Mouse (Mus musculus): ENCODE results near the gene Vmn1r1. TPM values are rescaled to one million over a fixed set of nuclear protein-coding genes. Genes with fewer than 3 reads are reported as not detected.
"Not testable (repeated sequence)": the region's sequence is repeated elsewhere in the genome, so short reads cannot be mapped to it uniquely, and the experiment has no call there.

Vmn1r1 gene
- total RNA-seq (2021) = not detected
- long read RNA-seq, experiment 1 = 0 reads
- long read RNA-seq, experiment 2 = 0 reads

GRCm38 (mm10) chr1:182164386-182164785 is at the start of gene Vmn1r1:
Gene Vmn1r1, minus strand, starts transcription at chr1:182164486.
- no peak for DNase-seq (ENCODE audit: low spot score in 2 of 2)

- DNase-seq (ENCODE audit: low spot score in 2 of 2) = no peak
Measured at GRCm38 (mm10) chr1:182210322-182210721, 46.0 kb upstream of the Vmn1r1 start.

DNA sequence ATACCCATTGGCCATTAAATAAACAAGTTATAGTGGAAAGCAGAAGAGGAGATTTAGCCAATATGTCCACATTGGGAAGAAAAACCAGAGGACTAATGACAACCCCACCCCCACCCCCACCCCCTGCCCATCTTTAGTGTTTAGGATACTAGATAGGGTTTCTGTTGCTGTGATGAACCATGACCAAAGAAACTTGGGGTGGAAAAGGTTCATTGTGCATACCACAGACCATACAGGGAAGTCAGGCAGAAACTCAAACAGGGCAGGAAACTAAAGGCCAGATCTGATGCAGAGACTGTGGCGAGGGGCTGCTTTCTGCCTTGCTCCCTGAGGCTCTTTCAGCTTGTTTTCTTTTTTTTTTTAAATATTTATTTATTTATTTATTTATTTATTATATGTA is 28.3 kb upstream of the Vmn1r1 start:
- no peak for DNase-seq (ENCODE audit: low spot score in 2 of 2)

GRCm38 (mm10) chr1:182191816-182192545 is 27.7 kb upstream of the Vmn1r1 start:
- no peak for DNase-seq (ENCODE audit: low spot score in 2 of 2)

GRCm38 (mm10) chr1:182191181-182191580 is 26.9 kb upstream of the Vmn1r1 start:
- DNase-seq (ENCODE audit: low spot score in 2 of 2) = no peak

DNA sequence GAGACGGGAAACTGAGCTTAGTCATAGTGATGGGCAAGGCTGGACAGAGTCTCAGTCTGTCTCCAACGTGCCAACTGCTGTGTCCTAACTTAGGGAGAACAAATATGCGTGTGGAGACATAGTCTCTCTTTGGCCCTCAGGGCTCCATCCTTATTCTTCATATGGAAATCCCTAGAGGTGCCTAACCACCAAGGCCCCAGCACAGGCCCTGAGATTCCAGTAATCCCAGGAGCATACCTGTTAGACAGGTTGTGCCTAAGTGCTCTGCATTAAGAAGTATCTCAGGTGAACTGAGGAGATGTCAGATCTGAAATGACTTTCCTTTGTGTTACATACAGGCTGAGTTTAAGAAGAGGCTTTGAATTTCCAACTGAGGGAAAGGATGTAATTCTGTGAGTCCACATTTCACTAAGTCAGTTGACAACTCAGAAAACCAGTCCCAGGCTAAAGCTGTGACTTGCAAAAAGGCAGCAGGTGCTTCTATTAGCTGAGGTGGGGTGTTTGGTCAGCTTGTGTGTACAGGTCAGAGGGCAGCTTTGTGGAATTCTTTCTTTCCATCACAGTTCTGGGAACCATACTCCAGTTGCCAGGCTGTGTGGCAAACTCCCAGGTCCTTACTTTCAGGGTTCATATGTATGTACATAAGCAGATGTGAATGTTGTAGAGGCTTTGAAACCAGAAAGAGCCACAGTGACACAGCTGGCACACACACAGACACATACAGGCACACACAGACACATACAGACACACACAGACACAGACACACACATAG is 25.6 kb upstream of the Vmn1r1 start:
- no peak for DNase-seq (ENCODE audit: low spot score in 2 of 2)

GRCm38 (mm10) chr1:182182449-182182848 is 18.2 kb upstream of the Vmn1r1 start:
- not testable (repeated sequence) for DNase-seq (ENCODE audit: low spot score in 2 of 2)

- no peak for DNase-seq (ENCODE audit: low spot score in 2 of 2)
Measured at GRCm38 (mm10) chr1:182181456-182182305, 17.4 kb upstream of the Vmn1r1 start.

GRCm38 (mm10) chr1:182176985-182177384 is 12.7 kb upstream of the Vmn1r1 start:
- DNase-seq (ENCODE audit: low spot score in 2 of 2) = not testable (repeated sequence)

DNA sequence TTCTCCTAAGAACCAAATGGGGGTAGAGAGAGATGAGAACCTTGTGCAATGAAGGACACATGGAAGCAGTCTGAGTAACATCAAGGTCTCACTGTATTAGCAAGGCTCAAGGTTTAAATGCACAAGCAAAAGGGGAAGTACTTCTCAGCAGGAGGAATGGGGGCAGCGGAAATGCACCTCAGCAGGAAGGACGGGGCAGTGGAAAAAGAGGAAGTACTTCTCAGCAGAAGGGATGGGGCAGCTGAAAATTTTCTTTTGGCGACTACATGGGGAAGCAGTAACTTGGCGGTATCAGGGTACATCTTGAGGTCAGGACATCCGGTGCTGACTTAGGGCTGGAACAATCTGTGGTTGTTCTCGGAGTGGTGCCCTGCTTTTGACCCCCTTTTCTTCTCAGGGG is 5.9 kb upstream of the Vmn1r1 start:
- DNase-seq (ENCODE audit: low spot score in 2 of 2) = not testable (repeated sequence)

GRCm38 (mm10) chr1:182162951-182163350 is 1.3 kb downstream of the Vmn1r1 start:
- DNase-seq (ENCODE audit: low spot score in 2 of 2) = no peak

GRCm38 (mm10) chr1:182159575-182159974 is 4.7 kb downstream of the Vmn1r1 start:
- DNase-seq (ENCODE audit: low spot score in 2 of 2) = no peak

GRCm38 (mm10) chr1:182157734-182158133 is 6.6 kb downstream of the Vmn1r1 start:
- DNase-seq (ENCODE audit: low spot score in 2 of 2) = no peak

DNA sequence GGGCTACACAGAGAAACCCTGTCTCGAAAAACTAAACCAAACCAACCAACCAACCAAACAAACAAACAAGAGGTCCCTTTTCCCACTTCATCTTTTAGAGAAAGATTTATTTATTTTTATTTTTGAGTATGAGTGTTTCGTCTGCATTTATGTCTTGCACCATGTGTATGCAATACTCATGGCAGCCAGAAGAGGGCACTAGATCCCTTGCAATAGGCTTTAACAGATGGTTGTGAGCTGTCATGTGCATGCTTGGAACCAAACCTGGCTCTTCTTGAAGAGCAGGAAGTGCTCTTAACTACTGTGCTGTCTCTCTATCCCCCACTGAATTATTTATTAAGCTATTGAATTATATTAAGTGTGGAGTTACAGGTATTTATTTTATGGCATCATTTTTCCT is 14.3 kb downstream of the Vmn1r1 start:
- no peak for DNase-seq (ENCODE audit: low spot score in 2 of 2)

DNA sequence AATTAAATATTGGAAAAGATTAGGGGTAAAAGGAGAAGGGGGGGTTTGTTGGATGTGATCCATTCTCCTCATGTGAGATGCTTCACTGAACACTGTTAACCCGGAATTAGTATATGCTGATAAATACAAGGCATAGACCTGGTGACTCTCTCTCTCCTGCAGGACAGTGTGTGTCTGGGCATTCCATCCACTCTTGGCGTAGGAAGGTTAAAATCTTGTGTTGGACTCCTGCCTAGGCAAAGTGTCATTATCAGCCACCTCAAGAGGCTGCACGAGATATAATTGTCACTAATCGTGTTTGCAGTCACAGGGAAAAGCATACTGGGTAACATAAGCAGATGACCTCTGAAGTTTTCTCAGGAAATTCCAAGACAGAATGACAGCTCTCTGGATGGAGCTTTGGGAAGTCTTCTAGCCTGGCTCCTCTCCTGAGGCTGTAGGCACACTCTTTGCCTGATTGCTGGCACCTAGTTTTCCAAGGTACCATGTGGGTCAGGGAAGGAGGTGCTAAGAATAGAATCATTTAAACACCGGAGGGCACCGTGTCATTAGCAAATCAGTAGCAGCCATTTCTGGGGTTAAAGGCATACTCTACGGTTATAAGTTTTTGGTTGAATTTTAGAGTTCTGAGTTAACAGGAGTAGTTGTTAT is 15.3 kb downstream of the Vmn1r1 start:
- DNase-seq (ENCODE audit: low spot score in 2 of 2) = no peak

DNA sequence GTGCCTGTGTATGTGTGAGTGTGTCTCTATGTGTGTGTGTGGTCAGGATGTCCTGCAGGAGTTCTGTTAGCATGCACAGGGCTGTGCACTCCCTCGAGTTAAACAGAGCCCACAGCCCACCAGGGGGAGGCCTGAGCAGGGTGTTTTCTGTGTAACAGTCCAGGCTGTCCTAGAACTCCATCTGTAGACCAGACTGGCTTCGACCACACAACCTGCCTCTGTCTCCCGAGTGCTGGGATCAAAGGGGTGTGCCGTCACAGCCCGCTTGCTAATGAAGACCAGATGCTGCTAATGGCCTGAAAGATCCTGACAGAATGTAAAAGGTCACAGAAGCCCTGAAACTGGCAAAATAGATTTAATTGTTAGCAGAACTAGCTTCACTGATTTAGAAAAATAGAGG is 18.7 kb downstream of the Vmn1r1 start:
- no peak for DNase-seq (ENCODE audit: low spot score in 2 of 2)

DNA sequence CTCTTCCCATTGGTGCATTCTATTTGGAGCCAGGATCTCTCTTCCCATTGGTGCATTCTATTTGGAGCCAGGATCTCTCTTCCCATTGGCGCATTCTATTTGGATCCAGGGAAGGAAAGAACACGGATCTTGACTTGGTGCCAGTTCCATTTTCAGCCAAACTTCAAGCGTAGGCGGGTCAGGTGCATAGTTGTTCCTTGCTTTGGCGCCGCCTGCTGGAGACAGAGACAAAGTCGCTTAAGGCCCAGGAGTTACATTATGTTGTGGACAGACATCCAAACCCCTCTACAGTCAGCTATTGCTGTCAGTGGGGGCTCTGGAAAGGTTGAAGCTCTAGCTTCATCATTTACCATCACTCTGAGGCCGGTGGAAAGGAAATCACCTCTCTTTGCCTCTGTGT is 21.0 kb downstream of the Vmn1r1 start:
- DNase-seq (ENCODE audit: low spot score in 2 of 2) = no peak

- DNase-seq (ENCODE audit: low spot score in 2 of 2) = no peak
Measured at GRCm38 (mm10) chr1:182142725-182143124, 21.6 kb downstream of the Vmn1r1 start.

GRCm38 (mm10) chr1:182140370-182140769 is 23.9 kb downstream of the Vmn1r1 start:
- peak; percentile 77 to 86 for DNase-seq (ENCODE audit: low spot score in 2 of 2)

DNA sequence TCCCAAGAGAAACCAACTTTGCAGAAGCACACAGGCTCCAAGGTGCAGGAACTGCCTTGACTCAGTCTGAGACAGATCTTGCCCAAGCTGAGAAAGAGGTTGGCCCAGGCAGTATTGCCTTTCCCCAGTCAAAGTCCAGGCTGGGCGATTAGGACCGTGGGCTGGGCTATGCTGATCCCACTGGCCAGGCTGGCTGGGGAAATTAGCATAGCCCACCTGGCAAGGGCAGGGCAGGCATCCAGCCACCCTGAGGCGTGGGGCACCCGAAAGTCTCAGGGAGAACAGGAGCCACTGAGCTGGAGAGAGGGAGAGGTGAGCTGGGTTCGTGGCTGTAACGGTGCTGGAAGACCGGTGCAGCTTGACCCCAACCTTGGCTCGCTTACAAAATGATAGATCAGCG is 24.3 kb downstream of the Vmn1r1 start:
- no peak for DNase-seq (ENCODE audit: low spot score in 2 of 2)

GRCm38 (mm10) chr1:182138172-182138571 is 26.1 kb downstream of the Vmn1r1 start:
- DNase-seq (ENCODE audit: low spot score in 2 of 2) = no peak

Data from left cerebral cortex, adult 18-20 months (tissue).